Mouse (Mus musculus) myocyte (in vitro differentiated cells): ENCODE results near the gene Mybpc1.
"Not testable (repeated sequence)": the region's sequence is repeated elsewhere in the genome, so short reads cannot be mapped to it uniquely, and the experiment has no call there.

Experiments used
- CEBPB ChIP-seq: IDR thresholded peaks from 2 replicates; pipeline ENCODE4 v1.6.1; 2011; ENCODE audit warnings: mild to moderate bottlenecking, moderate library complexity; ENCODE audit not compliant: poor library complexity, insufficient read depth, severe bottlenecking
- E2F4 ChIP-seq: IDR thresholded peaks from one replicate; pipeline ENCODE4 v1.6.1; 2011; ENCODE audit warnings: mild to moderate bottlenecking, control low read depth, moderate library complexity; ENCODE audit not compliant: insufficient read depth
- MAX ChIP-seq: IDR thresholded peaks from one replicate; pipeline ENCODE4 v1.6.1; 2011; ENCODE audit warnings: low read depth, mild to moderate bottlenecking, control low read depth
- POLR2A ChIP-seq: IDR thresholded peaks from one replicate; pipeline ENCODE4 v1.6.1; 2011; ENCODE audit warnings: low read depth, mild to moderate bottlenecking, control low read depth, moderate library complexity; ENCODE audit not compliant: insufficient read length
- POLR2AphosphoS2 ChIP-seq: IDR thresholded peaks from one replicate; pipeline ENCODE4 v1.6.1; 2011; ENCODE audit warnings: low read depth, control low read depth; ENCODE audit not compliant: insufficient read length
- REST ChIP-seq: IDR thresholded peaks from one replicate; pipeline ENCODE4 v1.6.1; 2011; ENCODE audit warnings: mild to moderate bottlenecking, control low read depth, moderate library complexity; ENCODE audit not compliant: insufficient read depth, insufficient read length
- TCF12 ChIP-seq: IDR thresholded peaks from one replicate; pipeline ENCODE4 v1.6.1; 2011; ENCODE audit warnings: mild to moderate bottlenecking, control low read depth; ENCODE audit not compliant: poor library complexity, insufficient read depth, severe bottlenecking
- TCF3 ChIP-seq: IDR thresholded peaks from one replicate; pipeline ENCODE4 v1.6.1; 2011; ENCODE audit warnings: low read depth, control low read depth; ENCODE audit not compliant: insufficient read length

DNA sequence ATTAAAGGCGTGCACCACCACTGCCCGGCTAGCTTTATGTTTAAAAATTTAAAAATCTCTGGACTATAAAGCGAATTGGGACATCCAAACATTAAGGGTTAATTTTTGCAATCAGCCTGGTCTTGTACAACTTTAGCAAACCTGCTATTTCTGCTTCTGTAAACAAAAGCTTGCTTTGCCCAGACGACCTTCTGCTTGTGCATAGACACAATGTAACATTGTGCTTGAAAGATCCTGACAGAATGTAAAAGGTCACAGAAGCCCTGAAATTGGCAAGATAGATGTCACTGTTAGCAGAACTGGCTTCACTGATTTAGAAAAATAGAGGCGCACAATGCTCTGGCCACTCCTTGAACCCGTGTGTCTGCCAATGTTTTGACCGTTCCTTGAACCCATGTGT, 89.9 kb downstream of the Mybpc1 start:
- TF ChIP-seq POLR2A, POLR2AphosphoS2, TCF12, REST, E2F4, TCF3, MAX, CEBPB: not testable (repeated sequence)
